Mouse (Mus musculus) forebrain, embryonic 13.5 days (tissue): ENCODE data around the gene Qrich2. TPM values are rescaled to one million over a fixed set of nuclear protein-coding genes. Genes with fewer than 3 reads are reported as not detected.
"Not testable (repeated sequence)": the region's sequence is repeated elsewhere in the genome, so short reads cannot be mapped to it uniquely, and the experiment has no call there.

Experiments used
- ATAC-seq: fragments of 200-750 bp; cut with Nextera tagmentation; 2 replicates; pipeline ENCODE4 v1.8.0; 2017
- H3K27ac ChIP-seq: fragments of 300-500 bp; sonication (generic); 2 replicates; pipeline ENCODE4 v1.5.1; 2015; ENCODE audit warnings: inconsistent platforms, mild to moderate bottlenecking, moderate library complexity
- H3K27me3 ChIP-seq: fragments of 300-500 bp; sonication (generic); 2 replicates; pipeline ENCODE4 v1.6.1; 2015; ENCODE audit warnings: mild to moderate bottlenecking, inconsistent platforms
- H3K36me3 ChIP-seq: fragments of 300-500 bp; sonication (generic); 2 replicates; pipeline ENCODE4 v1.6.1; 2015; ENCODE audit warnings: mild to moderate bottlenecking, inconsistent platforms; ENCODE audit not compliant: poor library complexity, severe bottlenecking
- H3K4me1 ChIP-seq: fragments of 300-500 bp; sonication (generic); 2 replicates; pipeline ENCODE4 v1.6.1; 2015; ENCODE audit warnings: inconsistent platforms
- H3K4me2 ChIP-seq: fragments of 300-500 bp; sonication (generic); 2 replicates; pipeline ENCODE4 v1.6.1; 2015; ENCODE audit warnings: inconsistent platforms, mild to moderate bottlenecking, moderate library complexity
- H3K4me3 ChIP-seq: fragments of 300-500 bp; sonication (generic); 2 replicates; pipeline ENCODE4 v1.5.1; 2015; ENCODE audit warnings: mild to moderate bottlenecking, inconsistent platforms
- H3K9ac ChIP-seq: fragments of 300-500 bp; sonication (generic); 2 replicates; pipeline ENCODE4 v1.6.1; 2015; ENCODE audit warnings: mild to moderate bottlenecking, inconsistent platforms
- H3K9me3 ChIP-seq: fragments of 300-500 bp; sonication (generic); replicated peaks from 2 replicates; pipeline ENCODE4 v1.6.1; 2016; ENCODE audit warnings: inconsistent platforms
- WGBS: fragments of 180-500 bp; shearing (Covaris S2); methylation state at CpG from one replicate; pipeline ENCODE4 v1.1.7; 2015; 5-methylcytosine and 5-hydroxymethylcytosine counted together
- polyA plus RNA-seq: library from polyadenylated mRNA; unstranded; fragments of >200 nt; fragmentation: Nextera tagmentation; extraction: Ambion mirVana; gene quantifications from 2 replicates; pipeline ENCODE4 v1.2.1, GENCODE M21; 2015

Gene Qrich2
- polyA plus RNA-seq, 1 experiment from 2014 or later: not detected

GRCm38 (mm10) chr11:116499018-116499417 is 33.0 kb upstream of the Qrich2 start:
- 49% methylated on average over 6 of the region's 6 CpGs for WGBS
- no peak overlapping the region for H3K27ac ChIP-seq
- H3K27me3 ChIP-seq: no peaks in the 10 kb centered on the region
- no peak overlapping the region for H3K4me3 ChIP-seq
- H3K36me3 ChIP-seq: no peaks in the 10 kb centered on the region
- H3K9ac ChIP-seq: no peak overlapping the region
- H3K4me1 ChIP-seq: peaks cover 12% of the 10 kb centered on the region; the same call in 1 of the 2 replicates
- peak overlapping the region; percentile 46; the same call in 1 of the 2 replicates for H3K4me2 ChIP-seq
- no peaks in the 10 kb centered on the region for H3K9me3 ChIP-seq
- no peak for ATAC-seq

- Histone ChIP-seq H3K4me2 (peak overlapping the region; percentile 46), H3K9me3 (no peaks in the 10 kb centered on the region), H3K27ac (no peak overlapping the region), H3K27me3 (no peaks in the 10 kb centered on the region), H3K4me1 (peaks cover 12% of the 10 kb centered on the region; the same call in 1 of the 2 replicates), H3K9ac (no peak overlapping the region), H3K36me3 (no peaks in the 10 kb centered on the region), H3K4me3 (peak overlapping the region; percentile 16)
- ATAC-seq: no peak
- WGBS: 35% methylated on average over 33 of the region's 34 CpGs
These were observed 32.6 kb upstream of the Qrich2 start for GRCm38 (mm10) chr11:116498596-116498995.

- Histone ChIP-seq H3K36me3 (no peaks in the 10 kb centered on the region), H3K4me3 (no peak overlapping the region), H3K4me2 (no peak overlapping the region), H3K4me1 (peaks cover 12% of the 10 kb centered on the region; the same call in 1 of the 2 replicates), H3K9me3 (no peaks in the 10 kb centered on the region), H3K9ac (no peak overlapping the region), H3K27me3 (no peaks in the 10 kb centered on the region), H3K27ac (no peak overlapping the region)
- no peak for ATAC-seq
- 90% methylated on average over 4 of the region's 4 CpGs for WGBS
These were observed 31.3 kb upstream of the Qrich2 start for GRCm38 (mm10) chr11:116497313-116497712.

GRCm38 (mm10) chr11:116494474-116495174 is 28.6 kb upstream of the Qrich2 start:
- ATAC-seq: no peak
- H3K36me3 ChIP-seq: no peaks in the 10 kb centered on the region
- WGBS: 64% methylated on average over 13 of the region's 13 CpGs
- no peak overlapping the region for H3K4me3 ChIP-seq
- no peaks in the 10 kb centered on the region for H3K9me3 ChIP-seq
- peak overlapping the region; percentile 51; the same call in 1 of the 2 replicates for H3K27ac ChIP-seq
- H3K27me3 ChIP-seq: no peaks in the 10 kb centered on the region
- H3K4me2 ChIP-seq: no peak overlapping the region
- peak overlapping the region; percentile 21; the same call in 1 of the 2 replicates for H3K9ac ChIP-seq
- peaks cover 17% of the 10 kb centered on the region; the same call in 1 of the 2 replicates for H3K4me1 ChIP-seq

DNA sequence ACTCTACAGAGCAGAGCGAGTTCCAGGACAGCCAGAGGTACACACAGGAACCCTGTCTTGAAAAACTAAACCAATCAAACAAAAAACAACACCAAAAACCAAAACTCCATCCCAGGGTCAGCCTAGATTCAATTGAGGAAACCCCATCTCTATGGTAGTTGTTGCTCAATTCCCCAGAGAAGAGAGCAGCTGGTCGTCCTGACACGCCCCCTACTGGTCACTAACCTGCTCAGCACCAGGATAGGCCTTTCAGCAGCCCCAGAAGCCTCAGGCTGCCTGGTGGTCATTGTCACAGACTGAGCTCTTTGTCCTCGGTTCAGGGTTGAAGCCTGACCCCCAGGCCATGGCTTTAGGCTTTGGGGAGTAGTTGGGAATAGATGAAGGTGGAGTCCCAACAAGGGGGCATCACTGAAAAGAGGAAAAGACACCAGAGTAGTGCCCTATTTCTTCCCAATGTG is 27.8 kb upstream of the Qrich2 start, which contains the start of gene Prpsap1:
Gene Prpsap1 (minus strand): TSS at position 408 of the 458 bp plus-strand sequence.
- Histone ChIP-seq H3K4me3 (no peak within 1 kb of the TSS), H3K27me3 (no peaks in the 10 kb centered on the region), H3K36me3 (no peaks in the 10 kb centered on the region), H3K9ac (peak within 1 kb of the TSS; percentile 21; the same call in 1 of the 2 replicates), H3K27ac (peak within 1 kb of the TSS; percentile 51; the same call in 1 of the 2 replicates), H3K9me3 (no peaks in the 10 kb centered on the region), H3K4me2 (no peak within 1 kb of the TSS), H3K4me1 (peaks cover 24% of the 10 kb centered on the region)
- no peak for ATAC-seq
- WGBS: 22% methylated on average over 4 of the region's 4 CpGs

GRCm38 (mm10) chr11:116493191-116493590 is 27.1 kb upstream of the Qrich2 start:
- H3K9ac ChIP-seq: no peak overlapping the region
- ATAC-seq: no peak
- H3K27ac ChIP-seq: no peak overlapping the region

GRCm38 (mm10) chr11:116492507-116492906 is 26.5 kb upstream of the Qrich2 start:
- peaks cover 23% of the 10 kb centered on the region for H3K4me1 ChIP-seq
- WGBS: 73% methylated on average over 1 of the region's 1 CpGs
- not testable (repeated sequence) for ATAC-seq, H3K36me3 ChIP-seq, H3K4me3 ChIP-seq, H3K27ac ChIP-seq, H3K9me3 ChIP-seq, H3K4me2 ChIP-seq, H3K9ac ChIP-seq, H3K27me3 ChIP-seq

More at GRCm38 (mm10) chr11:116493191-116493590, 27.1 kb upstream of the Qrich2 start:
- Histone ChIP-seq H3K9me3 (no peaks in the 10 kb centered on the region), H3K4me1 (peaks cover 23% of the 10 kb centered on the region), H3K27me3 (no peaks in the 10 kb centered on the region), H3K4me3 (no peak overlapping the region), H3K4me2 (no peak overlapping the region), H3K36me3 (no peaks in the 10 kb centered on the region)
- WGBS: 91% methylated on average over 5 of the region's 5 CpGs

GRCm38 (mm10) chr11:116491338-116491737 is 25.3 kb upstream of the Qrich2 start:
- Histone ChIP-seq H3K4me2 (no peak overlapping the region), H3K9ac (no peak overlapping the region; the same call in 1 of the 2 replicates), H3K36me3 (peaks cover 14% of the 10 kb centered on the region), H3K4me3 (no peak overlapping the region), H3K27ac (no peak overlapping the region), H3K27me3 (no peaks in the 10 kb centered on the region), H3K9me3 (no peaks in the 10 kb centered on the region), H3K4me1 (peaks cover 23% of the 10 kb centered on the region)
- ATAC-seq: no peak
- WGBS: 74% methylated on average over 6 of the region's 6 CpGs

DNA sequence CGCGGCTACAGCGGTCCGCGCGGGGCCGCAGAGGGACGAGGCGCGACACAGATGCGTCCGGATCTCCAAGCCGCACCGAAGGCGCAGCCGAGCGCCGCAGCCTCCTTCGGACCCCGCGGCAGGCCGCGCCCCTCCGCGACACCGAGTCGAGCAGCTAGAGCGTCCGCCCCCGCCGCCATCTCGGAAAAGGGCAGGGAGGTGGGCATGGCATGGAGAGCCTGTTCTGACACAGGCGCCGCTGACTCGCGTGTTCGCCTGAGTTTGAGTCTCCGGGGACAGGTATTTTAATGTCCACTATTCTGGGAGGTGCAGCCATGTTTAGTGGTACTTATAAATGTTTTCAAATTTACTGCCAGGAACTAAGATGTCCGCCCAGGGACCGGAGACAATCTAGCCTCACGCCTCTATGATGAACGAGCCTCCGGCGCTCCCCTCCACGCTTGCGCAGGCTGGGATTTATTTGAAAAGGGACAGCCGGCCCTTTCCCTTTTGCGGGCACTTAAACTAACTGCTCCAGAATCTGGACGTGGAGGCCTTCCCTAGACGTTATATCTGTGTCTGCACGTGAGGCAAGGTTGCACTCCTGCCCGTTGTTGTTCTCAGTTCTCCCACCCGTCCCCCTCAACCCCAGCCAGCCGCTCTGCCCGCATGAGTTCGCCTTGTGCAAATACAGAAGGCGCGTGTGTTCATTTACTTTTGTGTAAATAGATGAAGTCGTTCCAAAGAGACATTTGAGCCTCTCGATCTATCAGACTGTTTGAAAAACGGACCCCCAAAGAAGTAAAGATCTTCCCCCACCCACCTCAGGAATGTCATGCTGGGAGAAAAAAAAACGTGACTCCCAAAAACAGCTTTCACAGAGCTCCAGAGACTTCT is 24.4 kb upstream of the Qrich2 start:
- peaks cover 22% of the 10 kb centered on the region for H3K36me3 ChIP-seq
- peak overlapping the region; percentile 77 for H3K4me2 ChIP-seq
- ATAC-seq: peak; percentile 96
- H3K27ac ChIP-seq: peak overlapping the region; percentile 90
- peaks cover 23% of the 10 kb centered on the region for H3K4me1 ChIP-seq
- H3K9ac ChIP-seq: peak overlapping the region; percentile 98
- peak overlapping the region; percentile 99 for H3K4me3 ChIP-seq
- WGBS: under 1% methylated on average over 62 of the region's 62 CpGs
- no peaks in the 10 kb centered on the region for H3K27me3 ChIP-seq
- H3K9me3 ChIP-seq: no peaks in the 10 kb centered on the region

DNA sequence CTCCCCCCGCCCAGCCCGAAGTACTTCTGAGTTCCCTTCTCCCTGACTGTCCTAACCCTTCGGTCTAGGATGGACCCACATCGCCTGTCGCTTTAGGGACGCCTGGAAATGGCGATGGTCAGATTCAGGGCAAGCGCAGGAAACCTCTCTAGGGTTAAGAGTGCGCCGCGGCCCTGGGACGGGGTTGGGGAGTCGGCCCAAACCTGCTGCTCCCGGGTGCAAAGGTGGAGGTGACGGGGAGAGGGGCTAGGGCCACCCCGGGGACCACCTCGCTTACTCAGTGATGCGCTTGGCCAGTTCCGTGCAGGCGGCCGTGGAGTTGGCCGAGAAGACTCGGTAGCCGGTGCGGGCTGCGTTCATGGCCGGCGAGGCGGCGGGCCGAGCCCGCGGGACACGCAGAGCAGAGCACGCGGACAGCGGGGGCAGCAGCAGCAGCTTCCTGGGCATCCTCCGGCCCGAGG is 23.8 kb upstream of the Qrich2 start:
- Histone ChIP-seq H3K9ac (peak overlapping the region; percentile 98), H3K4me2 (peak overlapping the region; percentile 77), H3K36me3 (peaks cover 29% of the 10 kb centered on the region), H3K27me3 (no peaks in the 10 kb centered on the region), H3K4me1 (peaks cover 19% of the 10 kb centered on the region), H3K4me3 (peak overlapping the region; percentile 99), H3K9me3 (no peaks in the 10 kb centered on the region), H3K27ac (peak overlapping the region; percentile 90)
- WGBS: under 1% methylated on average over 39 of the region's 39 CpGs
- ATAC-seq: no peak; the same call in none of the 2 replicates

DNA sequence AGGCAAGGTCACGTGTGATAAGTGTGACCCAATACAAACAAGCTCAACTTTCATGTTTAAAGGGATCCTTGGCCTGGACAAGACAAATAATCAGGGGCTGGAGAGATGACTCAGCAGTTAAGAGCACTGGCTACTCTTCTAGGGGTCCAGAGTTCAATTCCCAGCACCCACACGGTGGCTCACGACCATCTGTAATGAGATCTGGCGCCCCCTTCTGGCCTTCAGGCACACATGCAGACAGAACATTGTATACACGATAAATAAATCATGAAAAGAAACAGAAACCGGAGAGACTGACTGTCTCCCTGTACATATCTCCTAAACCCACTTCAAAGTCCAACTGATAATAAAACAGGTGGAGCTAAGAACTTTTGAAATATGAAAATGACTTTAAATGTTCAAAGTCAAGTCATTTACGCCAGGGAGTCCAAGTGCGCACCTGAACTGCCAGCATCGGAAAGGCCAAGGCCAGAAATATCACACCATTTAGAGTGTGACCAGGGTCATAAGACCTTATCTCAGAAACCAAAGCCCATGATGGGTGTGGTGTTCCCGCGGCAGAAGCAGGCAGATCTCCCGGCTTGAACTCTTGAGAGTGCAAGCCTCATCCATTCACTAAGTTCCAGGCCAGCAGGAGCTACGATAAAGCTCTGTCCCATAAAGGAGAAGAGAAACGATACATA is 22.8 kb upstream of the Qrich2 start:
- Histone ChIP-seq H3K4me2 (peak overlapping the region; percentile 77), H3K4me3 (peak overlapping the region; percentile 99), H3K27me3 (no peaks in the 10 kb centered on the region), H3K36me3 (peaks cover 39% of the 10 kb centered on the region), H3K4me1 (peaks cover 14% of the 10 kb centered on the region), H3K9ac (peak overlapping the region; percentile 98), H3K27ac (peak overlapping the region; percentile 3; the same call in 1 of the 2 replicates), H3K9me3 (no peaks in the 10 kb centered on the region)
- WGBS: 72% methylated on average over 14 of the region's 14 CpGs
- ATAC-seq: no peak
